Mouse (Mus musculus) embryonic facial prominence, embryonic 14.5 days (tissue): ENCODE data around the gene Hoxd1. TPM values are rescaled to one million over a fixed set of nuclear protein-coding genes. Genes with fewer than 3 reads are reported as not detected.

Experiments used
- ATAC-seq: fragments of 200-750 bp; cut with Nextera tagmentation; 2 replicates; pipeline ENCODE4 v1.8.0; 2017; ENCODE audit warnings: low read depth, moderate number of reproducible peaks, moderate TSS enrichment
- DNase-seq: peaks from one replicate; pipeline ENCODE4 v3.0.0-alpha.2; 2015; ENCODE audit warnings: low spot score
- H3K27ac ChIP-seq: fragments of 300-500 bp; sonication (generic); replicated peaks from 2 replicates; pipeline ENCODE4 v1.5.1; 2014; ENCODE audit warnings: low read depth, mild to moderate bottlenecking, low read length, moderate library complexity
- H3K27me3 ChIP-seq: fragments of 300-500 bp; sonication (generic); replicated peaks from 2 replicates; pipeline ENCODE4 v1.6.1; 2014; ENCODE audit warnings: low read length; ENCODE audit not compliant: control insufficient read depth, insufficient read depth
- H3K36me3 ChIP-seq: fragments of 300-500 bp; sonication (generic); 2 replicates; pipeline ENCODE4 v1.6.1; 2014; ENCODE audit warnings: low read length, mixed read lengths; ENCODE audit not compliant: control insufficient read depth, insufficient read depth
- H3K4me1 ChIP-seq: fragments of 300-500 bp; sonication (generic); 2 replicates; pipeline ENCODE4 v1.6.1; 2014; ENCODE audit warnings: antibody characterized with exemption, low read length; ENCODE audit not compliant: control insufficient read depth, insufficient read depth
- H3K4me2 ChIP-seq: fragments of 300-500 bp; sonication (generic); 2 replicates; pipeline ENCODE4 v1.6.1; 2014; ENCODE audit warnings: low read depth, mild to moderate bottlenecking, low read length, moderate library complexity, mixed read lengths
- H3K4me3 ChIP-seq: fragments of 300-500 bp; sonication (generic); 2 replicates; pipeline ENCODE4 v1.5.1; 2014; ENCODE audit warnings: low read depth, mild to moderate bottlenecking, low read length
- H3K9ac ChIP-seq: fragments of 300-500 bp; sonication (generic); 2 replicates; pipeline ENCODE4 v1.6.1; 2014; ENCODE audit warnings: low read depth, mild to moderate bottlenecking, low read length, moderate library complexity, mixed read lengths
- H3K9me3 ChIP-seq: fragments of 300-500 bp; sonication (generic); 2 replicates; pipeline ENCODE4 v1.6.1; 2016; ENCODE audit warnings: low read length; ENCODE audit not compliant: control insufficient read depth
- WGBS: fragments of 180-500 bp; shearing (Covaris S2); extraction: QIAGEN DNeasy Blood & Tissue Kit; methylation state at CpG from one replicate; pipeline ENCODE4 v1.1.7; 2014; 5-methylcytosine and 5-hydroxymethylcytosine counted together
- polyA plus RNA-seq: library from polyadenylated mRNA; unstranded; fragments of >200 nt; fragmentation: Nextera tagmentation; extraction: Ambion mirVana; gene quantifications from 2 replicates; pipeline ENCODE4 v1.2.1, GENCODE M21; 2014

Gene Hoxd1
- polyA plus RNA-seq, 1 experiment from 2014 or later: 3.9 TPM

DNA sequence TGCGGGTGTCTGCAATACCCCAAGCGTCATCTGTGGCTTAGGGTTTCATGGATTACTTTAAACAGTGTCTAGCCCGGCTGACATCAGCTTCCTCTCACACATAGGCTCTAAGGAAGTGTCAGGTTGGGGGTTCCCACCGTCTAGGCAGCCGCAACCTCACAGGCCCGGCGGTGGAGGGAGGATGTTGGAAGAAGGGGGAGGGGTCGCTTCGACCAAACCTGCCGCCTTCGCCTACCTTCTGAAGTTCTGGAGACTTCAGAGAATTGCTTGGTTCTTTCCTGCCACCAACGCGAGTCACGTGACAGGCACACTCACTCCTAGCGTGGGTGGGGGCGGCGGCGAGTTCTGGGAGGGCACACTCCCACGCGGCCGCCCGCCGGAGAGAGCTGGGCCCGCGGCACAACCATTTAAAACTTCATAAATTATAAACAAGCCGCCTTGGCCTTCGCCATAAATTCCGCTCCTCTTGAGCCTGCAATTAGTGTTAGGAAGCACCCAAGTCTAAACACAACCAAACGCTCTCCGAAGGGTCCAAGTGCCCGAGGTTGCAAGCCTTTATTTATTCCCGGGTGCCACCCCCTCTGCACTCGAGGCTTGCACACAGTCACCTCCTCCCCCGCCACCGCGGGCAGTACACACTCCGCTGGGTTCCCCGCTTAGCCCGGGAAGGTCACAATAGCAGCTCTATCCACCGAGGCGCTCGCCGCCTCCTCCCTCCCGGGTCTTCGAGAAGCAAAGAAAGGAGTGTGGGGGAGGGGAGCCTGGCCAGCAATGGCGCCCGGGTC is 13.3 kb upstream of the Hoxd1 start:
- peak overlapping the region; percentile 15; the same call in 1 of the 2 replicates for H3K9ac ChIP-seq
- H3K4me1 ChIP-seq: peaks cover 22% of the 10 kb centered on the region; the same call in 1 of the 2 replicates
- no peak overlapping the region for H3K27ac ChIP-seq
- DNase-seq (no peak), ATAC-seq (0 out of 2 replicates have a peak, but pooled peaks have one; percentile 12)
- H3K4me3 ChIP-seq: peak overlapping the region; percentile 26
- H3K36me3 ChIP-seq: no peaks in the 10 kb centered on the region
- no peaks in the 10 kb centered on the region for H3K9me3 ChIP-seq
- WGBS: 2% methylated on average over 44 of the region's 47 CpGs
- H3K27me3 ChIP-seq: peaks cover 100% of the 10 kb centered on the region
- peak overlapping the region; percentile 47 for H3K4me2 ChIP-seq

DNA sequence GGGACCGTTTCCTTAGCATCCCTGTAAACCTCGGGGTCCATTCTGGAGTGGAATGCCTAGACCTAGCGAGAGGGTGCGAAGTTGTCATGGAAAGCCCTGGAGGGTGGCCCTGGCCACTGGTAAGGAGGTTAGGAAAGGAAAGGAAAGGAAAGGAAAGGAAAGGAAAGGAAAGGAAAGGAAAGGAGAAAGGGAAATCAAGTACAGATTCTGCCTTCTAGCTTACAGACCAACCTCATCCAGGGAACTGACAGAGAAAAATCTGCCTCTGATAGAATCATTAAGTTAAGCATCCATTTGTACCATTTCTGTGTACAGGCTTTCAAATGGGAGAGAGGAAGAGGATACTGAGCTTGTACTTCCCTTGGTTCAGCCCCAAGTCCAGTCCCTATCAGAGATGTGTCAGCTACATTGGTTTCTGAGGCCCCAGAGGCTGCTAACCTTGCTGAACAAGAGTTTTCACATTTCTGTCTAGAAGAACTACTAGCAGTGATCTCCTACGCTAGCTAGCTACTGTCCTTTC is 12.0 kb upstream of the Hoxd1 start:
- DNase-seq: no peak

DNA sequence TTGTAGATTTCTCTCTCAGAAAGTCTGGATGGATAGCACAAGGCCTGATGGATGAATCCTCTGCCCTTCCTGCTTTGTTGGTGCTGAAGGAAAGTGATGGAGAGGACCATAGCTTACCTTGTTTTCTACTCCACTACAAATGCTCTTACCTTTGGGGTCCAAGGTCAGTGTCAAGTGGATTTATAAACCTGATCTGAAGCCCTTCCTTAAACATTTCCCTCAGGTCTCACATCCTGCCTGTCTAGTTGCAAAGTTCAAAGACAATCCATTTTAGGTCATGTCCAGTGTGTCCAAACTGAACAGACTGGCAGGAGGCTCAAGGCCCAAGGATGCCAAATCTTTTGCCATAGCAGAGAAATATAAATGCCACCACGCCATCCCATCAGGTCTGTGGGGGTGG is 10.9 kb upstream of the Hoxd1 start:
- DNase-seq (no peak), ATAC-seq (no peak)
- H3K27me3 ChIP-seq: peaks cover 99% of the 10 kb centered on the region
- H3K9me3 ChIP-seq: no peaks in the 10 kb centered on the region
- no peaks in the 10 kb centered on the region for H3K36me3 ChIP-seq
- peaks cover 17% of the 10 kb centered on the region; the same call in 1 of the 2 replicates for H3K4me1 ChIP-seq
- H3K27ac ChIP-seq: no peak overlapping the region
- H3K4me3 ChIP-seq: no peak overlapping the region
- 69% methylated on average over 1 of the region's 1 CpGs for WGBS
- H3K4me2 ChIP-seq: no peak overlapping the region
- H3K9ac ChIP-seq: no peak overlapping the region

More for the DNA sequence above, 12.0 kb upstream of the Hoxd1 start:
- H3K36me3 ChIP-seq: no peaks in the 10 kb centered on the region
- no peak for ATAC-seq
- H3K4me3 ChIP-seq: no peak overlapping the region
- peaks cover 99% of the 10 kb centered on the region for H3K27me3 ChIP-seq
- no peaks in the 10 kb centered on the region for H3K9me3 ChIP-seq
- no peak overlapping the region for H3K4me2 ChIP-seq
- peaks cover 22% of the 10 kb centered on the region; the same call in 1 of the 2 replicates for H3K4me1 ChIP-seq
- no peak overlapping the region for H3K9ac ChIP-seq
- WGBS: 20% methylated on average over 5 of the region's 5 CpGs
- no peak overlapping the region for H3K27ac ChIP-seq

DNA sequence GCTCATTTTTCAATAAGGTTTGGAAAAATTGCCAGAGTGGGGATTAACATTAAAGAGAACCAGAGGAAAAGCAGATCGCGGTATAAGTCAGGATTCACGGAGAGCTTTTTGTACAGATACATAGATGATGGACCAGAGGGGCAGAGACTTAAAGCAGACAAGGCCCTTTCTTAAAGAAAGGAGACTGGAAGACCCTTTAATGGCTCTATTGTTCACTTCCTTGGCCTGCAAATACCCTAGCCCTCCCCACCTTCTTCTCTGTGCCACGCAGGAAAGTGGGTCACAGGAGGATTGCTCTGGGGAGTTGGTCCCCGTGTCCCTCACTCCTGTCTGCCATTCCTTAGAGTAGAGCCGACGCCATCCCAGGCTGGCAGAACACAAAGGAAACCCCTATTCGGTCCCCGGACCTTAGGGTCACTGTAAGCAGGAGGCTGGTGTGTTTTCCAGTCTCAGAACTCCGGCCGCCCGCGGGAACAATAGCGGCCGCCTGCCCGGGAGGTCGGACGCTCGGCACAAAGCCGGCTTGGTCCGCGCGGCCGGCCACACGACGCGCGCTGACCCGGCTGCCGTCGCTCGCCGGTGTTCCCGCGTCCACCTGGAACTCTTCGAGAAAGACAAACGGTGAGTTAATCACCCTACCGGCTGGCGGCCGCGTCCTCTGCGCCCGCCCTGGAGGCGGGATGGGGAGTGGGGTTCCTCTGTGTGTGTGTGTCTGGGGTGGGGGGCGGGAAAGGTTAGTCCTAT is 10.2 kb upstream of the Hoxd1 start:
- WGBS: 4% methylated on average over 19 of the region's 45 CpGs
- peaks cover 98% of the 10 kb centered on the region for H3K27me3 ChIP-seq
- peak overlapping the region; percentile 33 for H3K4me3 ChIP-seq
- no peaks in the 10 kb centered on the region for H3K9me3 ChIP-seq
- H3K4me1 ChIP-seq: peaks cover 17% of the 10 kb centered on the region; the same call in 1 of the 2 replicates
- H3K4me2 ChIP-seq: peak overlapping the region; percentile 62
- H3K27ac ChIP-seq: no peak overlapping the region
- peak; percentile 37; the same call in 1 of the 2 replicates for ATAC-seq
- H3K36me3 ChIP-seq: no peaks in the 10 kb centered on the region
- H3K9ac ChIP-seq: peak overlapping the region; percentile 38; the same call in 1 of the 2 replicates
- DNase-seq: no peak

DNA sequence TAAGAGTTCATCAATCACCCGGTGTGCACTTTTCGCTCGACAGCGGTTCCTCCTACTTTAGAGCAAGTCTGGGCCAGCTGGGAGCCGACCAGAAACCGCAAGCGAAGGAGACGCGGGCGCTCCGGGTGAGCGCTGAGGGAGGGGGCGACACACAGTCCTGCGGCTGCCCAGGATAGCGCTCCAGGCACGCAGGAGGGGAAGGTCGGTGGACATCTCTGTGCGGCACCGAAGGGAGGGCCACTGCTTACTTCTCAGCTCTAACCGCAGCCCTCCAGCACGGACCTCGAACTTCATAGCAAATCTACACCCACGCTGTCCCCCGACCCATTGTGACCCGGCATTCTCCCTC is 9.6 kb upstream of the Hoxd1 start:
- Histone ChIP-seq H3K4me2 (peak overlapping the region; percentile 62), H3K4me3 (peak overlapping the region; percentile 33), H3K9me3 (no peaks in the 10 kb centered on the region), H3K27ac (no peak overlapping the region), H3K36me3 (no peaks in the 10 kb centered on the region), H3K27me3 (peaks cover 98% of the 10 kb centered on the region), H3K9ac (peak overlapping the region; percentile 38; the same call in 1 of the 2 replicates), H3K4me1 (peaks cover 17% of the 10 kb centered on the region; the same call in 1 of the 2 replicates)
- 3% methylated on average over 11 of the region's 25 CpGs for WGBS
- DNase-seq (no peak), ATAC-seq (0 out of 2 replicates have a peak, but pooled peaks have one; percentile 41)

DNA sequence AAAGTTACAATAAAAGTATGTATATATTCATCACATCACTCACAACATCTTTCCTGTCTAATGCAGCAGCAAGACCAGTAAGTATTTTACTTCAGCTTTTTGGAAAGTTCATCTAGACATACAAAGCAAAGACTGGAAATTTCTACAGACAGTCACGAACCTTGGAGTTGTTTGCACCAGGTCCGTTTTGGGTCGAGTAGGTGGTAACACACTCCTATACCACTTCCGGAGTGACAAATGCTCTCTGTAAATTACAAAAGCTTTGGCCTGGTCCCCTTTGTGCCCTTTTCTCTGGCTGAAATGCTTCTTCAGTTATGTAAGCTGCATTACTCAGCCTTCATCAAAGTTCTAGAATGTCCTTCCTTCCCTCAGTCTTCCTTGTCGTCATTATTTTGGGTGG is 9.1 kb upstream of the Hoxd1 start:
- H3K9me3 ChIP-seq: no peaks in the 10 kb centered on the region
- peaks cover 98% of the 10 kb centered on the region for H3K27me3 ChIP-seq
- no peaks in the 10 kb centered on the region for H3K36me3 ChIP-seq
- no peak for ATAC-seq
- no peak overlapping the region for H3K9ac ChIP-seq
- DNase-seq: no peak
- H3K27ac ChIP-seq: no peak overlapping the region
- 16% methylated on average over 5 of the region's 5 CpGs for WGBS
- no peak overlapping the region for H3K4me2 ChIP-seq
- peaks cover 17% of the 10 kb centered on the region; the same call in 1 of the 2 replicates for H3K4me1 ChIP-seq
- no peak overlapping the region for H3K4me3 ChIP-seq

DNA sequence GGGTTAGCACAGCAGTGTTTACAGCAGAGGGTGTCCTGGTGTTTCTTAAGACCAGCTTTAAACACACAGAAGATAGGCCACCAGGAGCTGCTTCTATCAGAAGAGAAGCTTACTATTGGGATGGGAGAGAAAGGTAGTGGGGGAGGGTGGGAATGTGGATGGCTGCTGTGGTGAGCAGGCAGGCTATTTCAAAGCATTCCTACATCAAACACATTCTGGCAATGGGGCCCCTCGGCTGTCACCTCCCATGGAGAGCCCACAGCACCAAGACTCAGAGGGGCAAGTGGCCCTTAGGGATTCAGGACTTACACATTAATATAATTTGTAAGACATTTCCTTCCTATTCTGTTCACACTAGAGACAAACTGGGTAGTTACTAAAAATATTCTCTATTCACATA is 2.6 kb upstream of the Hoxd1 start:
- no peak overlapping the region for H3K4me2 ChIP-seq
- no peak overlapping the region for H3K27ac ChIP-seq
- H3K36me3 ChIP-seq: no peaks in the 10 kb centered on the region
- H3K4me1 ChIP-seq: peaks cover 12% of the 10 kb centered on the region
- DNase-seq: no peak
- no peak for ATAC-seq
- 6% methylated on average over 1 of the region's 1 CpGs for WGBS
- no peak overlapping the region for H3K9ac ChIP-seq
- peaks cover 90% of the 10 kb centered on the region for H3K27me3 ChIP-seq
- no peak overlapping the region for H3K4me3 ChIP-seq
- H3K9me3 ChIP-seq: no peaks in the 10 kb centered on the region

DNA sequence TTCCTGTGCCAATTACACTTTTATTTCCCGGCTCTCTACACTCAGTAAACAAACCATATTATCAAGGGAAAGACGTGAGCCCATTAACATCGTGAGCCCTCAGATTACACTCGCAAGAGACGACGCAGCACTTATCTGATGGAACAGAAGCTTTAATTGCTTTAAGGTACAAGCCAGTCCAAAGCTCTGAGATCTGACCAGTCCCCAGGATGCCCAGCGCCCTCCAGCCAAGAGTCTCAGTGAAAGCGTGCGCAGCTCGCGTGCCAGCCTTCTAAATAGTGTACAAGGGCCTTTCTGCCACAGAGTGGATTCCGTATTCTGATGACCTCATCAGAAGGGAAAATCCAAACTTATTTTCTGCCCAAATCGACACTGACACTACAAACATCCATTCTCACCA is 839 bp upstream of the Hoxd1 start:
- no peak overlapping the region for H3K27ac ChIP-seq
- H3K36me3 ChIP-seq: no peaks in the 10 kb centered on the region
- H3K27me3 ChIP-seq: peaks cover 92% of the 10 kb centered on the region
- 5% methylated on average over 13 of the region's 13 CpGs for WGBS
- peak overlapping the region; percentile 51 for H3K4me3 ChIP-seq
- H3K9ac ChIP-seq: no peak overlapping the region
- no peak for DNase-seq
- H3K9me3 ChIP-seq: no peaks in the 10 kb centered on the region
- H3K4me1 ChIP-seq: peaks cover 12% of the 10 kb centered on the region
- H3K4me2 ChIP-seq: peak overlapping the region; percentile 93
- no peak for ATAC-seq
